Mouse (Mus musculus): ENCODE measurements around the gene Bend3.

DNA sequence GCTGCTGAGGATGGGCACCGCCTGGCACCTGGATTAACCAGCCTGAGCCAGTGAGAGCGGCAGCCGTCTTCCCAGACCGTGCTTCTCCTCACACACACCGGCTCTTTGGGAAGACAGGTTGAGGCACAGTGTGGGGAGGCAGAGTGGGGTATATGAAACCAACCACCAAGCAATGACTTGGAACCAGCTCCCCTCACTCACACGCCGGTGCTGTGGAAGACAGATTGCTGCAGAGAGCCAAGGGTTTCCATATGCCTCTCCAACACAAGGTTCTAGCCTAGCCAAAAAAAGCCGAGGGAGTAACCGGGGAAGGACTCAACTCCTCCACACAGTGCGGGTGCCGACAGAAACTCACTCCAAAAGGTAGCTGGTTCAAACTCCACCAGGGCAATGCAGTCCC is 80.7 kb downstream of the Bend3 start:
- TF ChIP-seq CTCF (IDR thresholded peaks at IDR 0.05; ENCODE audit: borderline replicate concordance, insufficient read depth, low read depth, low read length) (no peak), POLR2A (IDR thresholded peaks at IDR 0.05; ENCODE audit: borderline replicate concordance, insufficient read depth, low read length) (no peak)
